Mouse (Mus musculus) cerebellum, postnatal 4 days (tissue): ENCODE results near the gene Slc5a5.

ENCODE experiments used
- DNase-seq, 2 experiments: peaks; one replicate each; pipeline ENCODE4 v3.0.0; 2022; ENCODE audit warnings: low spot score in 2 of 2, mixed read lengths in 1 of 2

Gene Slc5a5

DNA sequence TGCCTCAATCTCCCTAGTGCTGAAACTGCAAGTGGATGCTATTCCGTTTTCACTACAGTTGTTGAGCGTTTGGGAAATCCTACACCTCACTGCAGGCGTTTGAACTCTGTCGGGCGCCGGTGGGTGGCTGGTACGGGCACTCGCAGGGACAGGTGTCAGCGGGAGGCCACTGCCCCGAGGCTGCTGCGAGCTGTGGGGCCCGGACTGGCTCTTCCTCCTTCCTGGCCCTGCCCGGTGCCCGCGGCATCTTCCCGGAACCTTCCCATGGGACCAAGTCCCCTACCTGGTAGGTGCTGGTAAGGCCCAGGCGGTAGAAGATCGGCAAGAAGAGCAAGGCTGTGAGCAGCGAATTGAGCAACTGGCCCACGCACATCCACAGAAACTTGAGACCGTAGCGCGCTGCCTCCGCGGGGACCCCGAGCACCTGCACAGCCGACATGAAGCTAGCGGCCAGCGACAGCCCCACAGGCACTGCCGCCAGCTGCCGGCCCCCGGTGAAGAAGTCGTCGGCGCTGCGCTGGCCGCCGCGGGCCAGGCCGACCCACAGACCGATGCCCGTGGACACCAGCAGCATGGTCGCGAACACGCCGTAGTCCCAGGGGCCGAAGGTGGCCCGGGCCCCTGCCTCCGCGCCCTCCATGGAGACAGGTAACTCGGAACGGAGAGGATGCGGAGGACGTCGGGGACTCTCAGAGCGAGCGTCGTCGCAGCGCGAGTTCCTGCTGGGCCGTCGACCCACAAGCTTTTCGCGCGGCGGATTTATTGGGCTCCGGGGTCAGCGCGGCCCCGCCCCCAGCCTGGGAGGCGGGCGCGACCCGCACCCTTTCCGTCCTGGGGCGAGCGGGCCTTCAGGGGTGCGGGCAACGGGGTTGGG, at the start of gene Slc5a5:
Gene Slc5a5, minus strand, starts transcription at position 736 of the 874 bp plus-strand sequence.
- DNase-seq, result no peak

DNA sequence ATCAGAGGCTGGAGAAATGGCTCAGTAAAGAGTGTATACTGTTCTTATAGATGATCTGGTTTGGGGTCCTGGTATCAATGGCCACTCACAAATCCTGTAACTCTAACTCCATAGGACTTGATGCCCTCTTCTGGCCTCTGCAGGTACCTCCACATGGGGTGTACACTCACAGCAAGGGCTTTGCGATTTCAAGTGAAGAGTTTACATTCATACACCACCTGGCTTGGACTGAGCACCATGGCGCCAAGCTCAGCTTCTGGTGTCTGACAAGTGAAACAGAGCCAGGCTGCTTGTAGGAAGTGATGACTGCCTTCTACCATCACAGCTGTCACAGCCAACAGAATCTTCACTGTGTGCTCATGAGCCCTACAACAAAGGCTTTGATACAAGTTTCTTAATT, 48.9 kb upstream of the Slc5a5 start:
- DNase-seq, result no peak

DNA sequence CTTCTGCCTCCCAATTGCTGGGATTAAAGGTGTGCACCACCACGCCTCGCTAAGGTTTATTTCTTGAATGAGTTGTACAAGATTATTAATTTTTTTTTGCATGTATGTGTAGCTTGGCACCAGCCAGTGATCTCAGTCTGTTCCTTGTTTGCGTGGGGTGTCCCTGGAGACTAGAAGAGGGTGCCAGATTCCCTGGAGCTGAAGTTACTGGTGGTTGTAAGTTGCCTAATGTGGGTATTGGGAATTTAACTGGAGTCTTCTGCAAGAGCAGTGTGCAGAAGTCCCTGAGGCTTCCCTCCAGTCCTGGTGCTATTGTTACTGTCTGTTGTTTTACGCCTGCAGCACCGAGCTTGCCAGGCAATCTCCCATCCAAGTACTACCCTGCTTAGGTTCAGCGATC, 44.6 kb upstream of the Slc5a5 start:
- no peak for DNase-seq

DNA sequence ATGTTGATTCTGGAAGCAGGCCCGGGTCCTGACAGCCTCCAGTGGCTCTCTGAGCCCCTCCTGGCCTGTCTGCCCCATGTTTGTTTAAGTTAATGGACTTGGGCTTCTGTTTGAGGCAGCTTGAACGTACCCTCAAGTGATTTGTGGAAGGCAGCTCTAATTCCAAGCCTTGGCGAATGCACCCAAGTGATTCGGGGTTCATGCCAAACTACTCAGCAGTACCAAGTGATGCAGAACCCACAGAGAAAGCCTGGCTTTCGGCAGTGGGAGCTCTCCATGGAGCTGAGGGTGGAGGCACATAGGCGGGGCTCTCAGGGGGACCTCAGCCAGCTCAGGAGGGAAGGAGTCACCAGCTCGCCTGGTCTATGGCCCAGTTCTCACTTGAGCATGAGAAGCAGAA, 42.2 kb upstream of the Slc5a5 start:
- DNase-seq, result no peak

DNA sequence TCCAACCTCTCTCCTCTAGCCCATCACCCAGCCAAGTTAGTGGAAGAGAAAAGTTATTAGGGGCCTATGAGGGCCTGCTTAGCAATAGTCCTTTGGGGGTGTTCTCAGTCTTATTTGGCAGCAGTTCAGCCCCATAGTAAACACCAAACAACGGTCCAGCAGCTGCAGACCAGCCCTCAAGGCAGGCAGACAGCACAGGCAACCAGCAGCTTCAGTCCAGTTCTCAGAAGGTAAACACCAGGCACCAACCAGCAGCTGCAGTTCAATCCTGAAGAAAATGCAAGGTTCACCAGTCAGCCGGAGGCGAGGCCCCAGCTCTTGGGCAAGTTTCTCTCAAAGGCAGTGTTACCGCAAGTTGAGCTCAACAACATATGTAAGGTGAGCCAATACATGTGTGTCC, 40.5 kb upstream of the Slc5a5 start:
- no peak for DNase-seq

DNA sequence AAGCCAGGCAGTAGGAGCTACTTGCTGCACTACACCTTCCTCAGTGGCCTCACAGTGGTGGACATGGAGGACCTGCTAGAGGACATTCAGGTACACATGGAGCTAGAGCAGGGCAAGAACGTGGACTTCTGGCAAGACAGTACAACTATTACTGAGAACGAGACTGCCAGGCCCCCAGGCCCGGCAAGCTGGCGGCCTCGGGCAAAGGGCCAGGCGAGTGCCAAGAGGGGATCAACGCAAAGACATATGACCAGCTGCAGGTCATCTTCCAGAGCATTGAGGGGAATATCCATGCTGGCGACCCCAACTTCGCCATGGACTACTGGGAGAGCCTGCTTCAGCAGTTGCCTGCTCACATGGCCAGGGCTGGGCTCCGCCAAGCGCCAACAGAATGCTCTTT, 39.2 kb upstream of the Slc5a5 start:
- DNase-seq, result no peak

DNA sequence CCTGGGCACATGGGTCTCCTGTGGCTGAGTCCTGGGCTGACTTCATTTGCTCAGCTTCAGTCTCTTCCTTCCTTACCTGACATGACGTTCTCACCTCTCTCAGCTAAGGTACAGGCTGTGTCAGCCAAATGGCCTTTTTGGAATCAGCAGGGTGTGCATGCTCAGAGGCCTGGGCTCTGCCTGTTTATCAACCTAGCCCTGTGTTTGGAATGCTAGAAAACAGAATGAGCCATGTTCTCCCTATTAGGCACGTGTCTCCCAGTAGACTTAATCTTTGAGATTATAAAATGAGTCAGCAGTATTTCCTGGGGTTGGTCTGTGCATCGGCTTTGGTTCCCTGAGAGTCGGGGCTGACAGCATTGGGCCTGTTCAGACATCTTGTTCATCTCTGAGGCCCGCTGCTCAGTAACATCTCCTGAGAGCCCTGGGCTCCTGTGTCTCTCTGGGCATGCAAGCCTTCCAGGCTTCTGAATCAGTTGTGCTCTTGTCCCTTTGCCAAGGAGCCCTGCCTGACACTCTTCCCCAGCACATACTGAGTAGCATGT, 36.3 kb upstream of the Slc5a5 start:
- DNase-seq, result no peak

DNA sequence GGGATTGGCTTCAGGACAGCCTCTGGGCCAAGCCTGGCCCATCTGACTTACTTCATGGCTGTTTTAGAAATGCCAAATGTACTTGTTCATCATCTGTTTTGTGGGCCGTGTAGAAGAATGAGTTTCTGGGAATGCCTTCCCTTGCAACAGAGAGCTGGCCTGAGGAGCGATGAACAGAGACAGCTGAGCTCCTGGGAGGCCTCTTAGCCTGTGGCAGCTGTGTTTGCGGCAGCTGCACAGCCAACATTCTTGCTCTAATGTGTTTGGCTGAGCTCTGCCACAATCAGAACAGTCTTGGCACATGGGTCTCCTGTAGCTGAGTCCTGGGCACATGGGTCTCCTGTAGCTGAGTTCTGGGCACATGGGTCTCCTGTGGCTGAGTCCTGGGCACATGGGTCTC, 35.5 kb upstream of the Slc5a5 start:
- DNase-seq, result no peak

DNA sequence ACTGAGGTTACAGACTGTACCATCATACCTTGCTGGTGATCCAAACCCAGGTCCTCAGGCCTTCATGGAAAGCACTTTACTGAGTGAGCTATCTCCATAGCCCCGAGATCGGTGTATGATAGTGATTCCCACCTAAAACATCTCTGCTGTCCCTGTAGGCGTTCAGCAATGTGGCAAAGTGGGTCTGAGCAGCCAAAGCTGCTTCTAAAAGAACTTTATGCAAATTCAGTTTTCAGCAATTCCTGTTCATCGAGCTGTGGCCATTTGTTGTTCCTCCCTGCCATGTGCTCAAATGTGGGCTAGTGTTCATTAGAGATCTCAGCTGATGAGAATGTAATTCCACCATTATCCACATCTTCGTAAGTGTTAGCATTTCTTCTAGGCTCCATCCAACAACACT, 33.8 kb upstream of the Slc5a5 start:
- no peak for DNase-seq

DNA sequence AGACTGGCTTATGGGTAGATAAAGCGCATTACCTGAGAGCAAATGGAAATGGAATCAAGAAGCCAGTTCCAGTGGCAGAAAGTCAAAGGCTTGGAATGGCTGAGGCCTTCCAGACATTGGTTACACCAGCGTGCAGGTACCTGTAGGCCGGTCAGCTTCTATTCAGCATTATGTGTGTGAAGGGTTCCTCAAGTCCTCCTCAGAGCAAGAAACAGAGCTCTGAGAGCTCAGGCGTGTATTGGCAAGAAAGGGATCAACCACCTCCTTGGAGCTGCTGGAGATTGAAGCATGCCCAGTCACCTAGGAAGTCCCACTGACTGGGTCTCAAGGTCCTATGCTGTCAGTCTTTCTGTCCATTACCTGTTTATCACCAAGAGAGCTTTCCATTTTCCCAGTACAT, 33.2 kb upstream of the Slc5a5 start:
- no peak for DNase-seq

DNA sequence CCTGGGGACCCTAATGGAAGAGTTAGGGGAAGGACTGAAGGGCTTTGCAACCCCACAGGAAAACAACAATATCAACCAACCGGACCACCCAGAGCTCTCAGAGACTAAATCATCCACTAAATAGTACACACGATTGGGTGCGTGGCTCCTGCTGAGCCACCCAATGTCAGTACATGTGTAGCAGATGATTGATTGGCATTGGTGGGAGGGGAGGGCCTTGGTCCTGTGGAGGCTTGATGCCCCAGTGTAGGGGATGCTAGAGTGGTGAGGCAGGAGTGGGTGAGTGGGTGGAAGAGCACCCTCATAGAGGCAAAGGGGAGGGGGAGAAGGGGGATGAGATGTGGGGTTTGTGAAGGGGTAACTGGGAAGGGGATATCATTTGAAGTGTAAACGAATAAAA, 31.6 kb upstream of the Slc5a5 start:
- no peak for DNase-seq

DNA sequence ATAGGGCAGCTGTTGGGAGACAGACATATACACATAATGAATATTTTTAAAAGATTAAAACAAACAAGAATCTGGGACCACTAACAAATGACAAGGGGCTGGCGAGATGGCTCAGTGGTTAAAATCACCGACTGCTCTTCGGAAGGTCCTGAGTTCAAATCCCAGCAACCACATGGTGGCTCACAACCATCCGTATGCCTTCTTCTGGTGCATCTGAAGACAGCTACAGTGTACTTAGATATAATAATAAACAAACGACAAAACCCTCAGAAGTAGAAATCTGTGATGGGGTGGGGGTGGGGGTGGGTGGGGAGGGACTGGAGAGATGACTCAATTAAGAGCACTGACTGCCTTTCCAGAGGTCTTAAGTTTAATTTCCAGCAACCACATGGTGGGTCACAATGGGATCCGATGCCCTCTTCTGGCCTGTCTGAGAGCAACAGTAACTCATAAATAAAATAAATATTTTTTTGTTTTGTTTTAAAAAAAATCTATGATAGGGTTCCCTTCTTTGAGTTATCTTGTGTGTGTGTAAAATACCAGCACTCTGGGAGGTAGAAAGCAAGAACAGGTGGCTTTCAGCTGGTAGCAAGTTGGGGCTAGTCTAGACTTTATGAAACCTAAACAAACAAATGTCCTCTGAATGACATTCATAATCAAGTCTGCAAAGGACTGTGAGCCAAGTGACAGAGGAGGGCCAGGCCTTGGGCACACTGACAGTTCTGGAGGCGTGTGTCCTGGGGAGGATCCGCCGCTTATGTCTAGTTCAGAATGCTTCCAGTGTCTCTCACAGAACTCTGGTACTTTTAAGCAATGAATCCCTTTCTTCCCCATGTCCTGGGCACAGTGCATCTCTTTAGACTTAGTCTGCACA, 27.7 kb upstream of the Slc5a5 start:
- DNase-seq, result no peak

DNA sequence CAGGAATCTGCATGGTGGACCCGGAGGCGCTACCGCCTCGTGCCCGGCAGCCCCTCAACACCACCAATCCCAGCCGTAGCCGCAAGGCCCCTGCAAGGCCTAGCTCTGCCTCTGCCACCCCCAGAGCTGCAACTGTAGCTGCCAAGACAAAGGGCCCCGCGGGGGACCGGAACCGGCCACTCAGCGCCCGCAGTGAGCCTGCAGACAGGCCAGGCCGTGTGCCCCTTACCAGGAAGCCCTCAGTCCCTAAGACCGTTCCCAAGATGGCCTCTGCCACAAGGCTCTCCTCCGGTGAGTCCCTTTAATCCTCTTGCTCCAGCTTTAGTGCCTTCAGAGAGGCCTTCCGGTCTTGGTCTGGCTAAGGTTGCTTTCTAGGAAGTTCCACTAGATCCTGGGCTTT, 22.1 kb upstream of the Slc5a5 start:
- DNase-seq, result no peak

DNA sequence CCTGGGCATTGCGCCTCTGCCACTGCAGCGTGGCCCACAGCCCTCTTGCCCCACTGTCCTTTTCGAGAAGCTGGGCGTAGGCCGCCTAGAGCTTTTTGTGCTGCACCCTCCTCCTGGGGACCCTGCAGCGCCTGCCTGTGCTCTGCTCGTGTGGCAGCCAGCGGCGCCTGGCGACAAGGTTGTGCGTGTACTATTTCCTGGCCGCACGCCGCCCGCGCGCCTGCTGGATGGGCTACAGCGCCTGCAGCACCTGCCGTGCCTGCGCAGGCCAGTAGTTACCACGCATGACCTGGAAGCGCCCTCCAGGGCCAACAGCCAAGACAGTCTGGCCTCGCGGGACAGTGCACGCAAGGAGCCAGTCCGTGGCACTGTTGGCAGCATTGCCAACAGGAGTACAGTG, 21.0 kb upstream of the Slc5a5 start:
- no peak for DNase-seq

DNA sequence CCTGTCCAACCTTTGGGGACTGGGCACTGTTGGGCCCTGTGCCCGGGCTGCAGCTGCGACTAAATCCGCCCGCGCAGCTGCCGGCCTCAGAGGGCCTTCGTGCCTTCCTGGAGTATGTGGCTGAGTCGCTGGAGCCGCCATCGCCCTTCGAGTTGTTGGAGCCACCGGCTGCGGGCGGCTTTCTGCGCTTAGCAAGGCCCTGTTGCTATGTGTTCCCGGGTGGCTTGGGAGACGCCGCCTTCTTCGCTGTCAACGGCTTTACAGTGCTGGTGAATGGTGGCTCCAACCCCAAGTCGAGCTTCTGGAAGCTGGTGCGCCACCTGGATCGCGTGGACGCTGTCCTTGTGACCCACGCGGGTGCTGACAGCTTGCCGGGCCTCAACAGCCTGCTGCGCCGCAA, 20.4 kb upstream of the Slc5a5 start:
- no peak for DNase-seq

DNA sequence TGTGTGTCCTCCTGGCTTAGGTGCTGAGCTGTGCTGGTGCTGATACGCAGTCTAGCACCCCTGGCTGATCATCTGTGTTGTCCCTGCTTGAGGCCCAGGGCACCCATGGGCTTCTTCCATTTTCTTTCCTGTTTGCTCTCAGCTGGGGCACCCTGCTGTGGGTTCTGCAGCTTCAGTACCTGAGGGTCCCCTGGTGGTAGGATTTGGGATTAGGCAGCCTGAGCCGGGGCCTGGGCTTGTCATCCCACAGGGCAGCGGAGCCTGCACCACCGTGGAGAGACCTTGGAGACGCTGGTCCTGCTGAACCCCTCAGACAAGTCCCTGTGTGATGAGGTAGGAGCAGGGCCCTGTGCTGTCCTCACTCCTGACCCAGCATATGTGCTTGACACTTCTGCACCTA, 19.0 kb upstream of the Slc5a5 start:
- DNase-seq, result no peak

DNA sequence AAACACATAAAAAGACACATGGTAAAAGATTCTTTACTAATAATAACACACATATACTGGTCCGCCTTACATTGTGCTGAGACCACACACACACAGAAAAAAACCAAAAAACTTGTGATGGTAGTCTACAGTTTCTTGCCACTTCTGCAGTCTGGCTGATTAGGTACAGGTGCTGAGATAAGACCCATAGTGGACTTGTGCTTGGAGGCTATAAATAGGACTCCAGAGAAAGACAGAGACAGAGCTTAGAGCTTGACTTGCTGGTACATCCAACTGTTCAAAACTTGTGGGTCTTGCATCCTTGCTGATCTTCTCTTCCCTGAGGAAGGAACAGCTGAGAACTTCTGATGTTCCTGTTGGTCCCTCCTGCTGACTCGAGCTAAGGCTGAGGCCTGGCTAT, 15.0 kb upstream of the Slc5a5 start:
- DNase-seq, result no peak

DNA sequence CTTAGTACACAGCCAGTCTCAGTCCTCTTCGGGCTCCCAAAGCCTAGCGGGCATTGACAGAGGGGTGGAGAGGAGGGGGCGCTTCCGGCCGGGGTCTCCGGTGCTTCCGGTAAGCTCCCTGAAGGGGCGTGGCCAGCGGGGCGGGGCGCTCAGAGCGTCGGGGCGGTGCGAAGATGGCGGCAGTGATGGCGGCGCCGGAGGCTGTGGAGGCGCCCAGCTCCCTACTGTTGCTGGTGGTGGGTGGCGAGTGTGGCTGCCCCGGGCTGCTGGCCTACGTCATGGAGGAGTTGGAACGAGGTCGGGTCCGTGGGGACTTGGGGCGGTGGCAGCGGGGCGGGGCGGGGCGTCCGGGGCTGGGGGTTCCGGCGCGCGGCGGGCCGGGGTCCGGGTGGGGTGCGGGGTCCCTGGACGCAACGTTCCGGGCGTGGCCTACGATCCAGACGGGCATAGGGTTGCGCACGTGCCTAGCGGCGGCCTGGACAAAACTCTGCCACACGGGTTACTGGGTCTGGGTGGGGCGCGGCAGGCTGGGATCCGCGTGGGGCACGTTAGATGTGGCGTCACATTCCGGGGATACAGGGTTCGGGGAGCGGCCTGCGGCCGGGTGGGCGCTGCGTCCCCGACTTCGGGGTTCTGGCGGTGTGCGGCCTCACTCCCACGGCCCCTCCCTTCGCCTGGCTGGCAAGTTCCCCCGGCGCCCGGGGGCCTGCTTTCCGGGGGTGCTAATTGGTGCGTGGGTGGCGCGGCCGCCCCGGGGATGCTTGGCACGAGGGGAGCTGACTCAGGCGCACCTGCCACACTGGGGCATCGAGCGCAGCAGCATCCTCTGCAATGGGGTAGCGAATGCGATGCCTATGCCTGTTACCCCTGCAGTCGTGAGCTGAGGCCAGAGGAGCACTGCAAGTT, 13.5 kb upstream of the Slc5a5 start, which contains the start of gene Map1s:
Gene Map1s, plus strand, starts transcription at position 102 of the 906 bp plus-strand sequence.
- DNase-seq, result peak; percentile 78 to 92

DNA sequence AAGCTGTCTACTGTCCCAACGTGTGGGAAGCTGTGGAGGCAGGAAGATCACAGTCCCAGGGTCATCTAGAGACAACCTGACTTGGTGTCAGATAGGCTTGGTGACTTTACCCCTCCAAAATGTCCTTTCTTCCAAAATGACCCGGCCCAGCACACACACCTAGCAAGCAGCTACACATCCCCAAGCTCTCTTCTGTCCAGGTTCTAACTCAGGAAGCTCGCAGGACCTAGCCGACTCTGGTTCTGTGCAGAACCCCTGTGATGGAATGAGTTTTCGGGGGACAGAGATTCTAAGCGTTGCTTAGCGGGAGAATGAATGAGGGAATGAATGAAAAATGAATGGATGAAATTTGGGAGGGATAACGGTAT, 12.9 kb upstream of the Slc5a5 start:
- no peak for DNase-seq

DNA sequence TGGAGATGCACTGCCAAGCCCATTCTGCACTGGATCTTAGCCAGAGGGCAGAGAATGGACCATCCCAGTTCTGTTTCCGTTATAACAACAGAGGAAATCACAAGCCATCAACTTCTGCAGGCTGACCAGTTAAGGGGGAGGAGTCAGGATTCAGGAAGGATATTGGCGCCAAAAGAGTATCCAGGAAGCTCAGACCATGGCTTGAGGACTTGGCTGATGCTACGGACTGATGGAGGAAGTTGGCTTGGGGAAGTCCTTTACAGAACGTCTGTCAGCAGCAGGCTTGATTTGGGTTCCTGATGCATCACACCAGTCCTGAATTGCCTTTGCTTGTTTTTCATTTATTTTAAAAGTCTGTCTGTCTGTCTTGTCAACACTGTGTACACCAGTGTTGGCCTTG, 12.0 kb upstream of the Slc5a5 start:
- DNase-seq, result no peak

DNA sequence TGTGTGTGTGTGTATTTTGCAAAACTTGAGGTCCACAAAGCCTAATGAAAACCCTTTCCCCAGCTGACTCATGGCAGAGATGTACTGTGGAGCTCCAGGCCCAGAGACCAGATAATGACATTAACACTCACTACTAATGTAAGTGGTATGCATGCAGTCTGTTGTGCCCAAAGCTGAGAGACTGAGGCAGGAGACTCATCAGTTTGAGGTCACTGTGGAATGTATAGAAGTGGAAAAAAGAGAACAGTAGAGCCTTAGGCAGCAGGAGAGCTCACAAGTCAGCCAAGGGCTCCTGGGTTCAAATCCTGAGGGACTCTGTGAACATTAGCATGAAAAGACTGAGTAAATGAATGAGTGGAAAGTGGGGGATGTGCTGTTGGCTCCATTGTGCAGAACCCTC, 11.0 kb upstream of the Slc5a5 start:
- no peak for DNase-seq

DNA sequence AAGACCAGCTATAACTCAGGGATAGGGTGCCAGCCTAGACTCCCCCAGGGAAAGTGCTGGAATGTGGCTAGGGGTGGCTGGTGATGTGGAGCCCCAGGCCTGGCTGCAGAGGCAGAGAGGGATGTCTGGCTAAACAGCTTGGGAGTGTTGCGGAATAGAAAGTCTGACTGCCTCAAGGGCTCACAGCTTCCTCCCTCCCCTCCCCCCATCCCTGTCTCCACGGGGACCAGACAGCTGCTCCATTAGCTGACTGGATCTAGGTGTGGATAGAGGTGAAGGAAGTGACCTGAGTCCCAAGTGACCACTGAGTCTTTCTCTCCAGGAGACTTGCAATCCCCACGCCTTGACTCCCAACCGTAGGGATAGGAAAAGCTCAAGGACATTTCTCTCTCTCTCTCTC, 10.6 kb upstream of the Slc5a5 start:
- no peak for DNase-seq
